Mouse (Mus musculus) frontal cortex, adult 2 months (tissue): ENCODE measurements at regions not wholly inside any gene's neighbourhood (a gene's known extent, or its start where the extent isn't known, plus 50 kb on each side); places are given as distances from the start of the nearest gene placed in this dataset.
A peak's percentile ranks its signal among the peaks of the same experiment; 100 is the strongest.

ENCODE experiments used
- DNase-seq, 2 experiments: peaks; one replicate each; pipeline ENCODE4 v3.0.0; 2022; ENCODE audit warnings: low spot score in 1 of 2; ENCODE audit errors: extremely low spot score in 1 of 2

DNA sequence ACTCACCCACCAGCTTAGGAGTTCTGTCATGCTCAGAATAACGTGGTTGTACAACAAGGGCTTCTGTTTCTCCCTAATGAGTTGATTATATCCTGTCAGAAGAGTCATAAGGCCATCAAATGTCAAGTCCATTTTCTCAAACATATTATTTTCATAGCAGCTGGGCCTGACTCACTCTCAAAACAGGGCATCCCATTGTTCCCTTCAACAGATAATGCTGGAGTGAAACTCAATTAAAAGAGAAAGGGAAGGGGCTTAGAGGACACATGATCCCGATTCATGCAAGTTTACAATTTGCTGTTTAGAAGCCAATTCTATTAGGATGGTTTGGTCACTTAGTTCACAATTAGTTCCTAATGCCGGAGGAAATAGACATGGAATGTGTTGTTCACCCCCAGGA, 444.5 kb downstream of the Gsdmc2 start:
- DNase-seq: no peak

DNA sequence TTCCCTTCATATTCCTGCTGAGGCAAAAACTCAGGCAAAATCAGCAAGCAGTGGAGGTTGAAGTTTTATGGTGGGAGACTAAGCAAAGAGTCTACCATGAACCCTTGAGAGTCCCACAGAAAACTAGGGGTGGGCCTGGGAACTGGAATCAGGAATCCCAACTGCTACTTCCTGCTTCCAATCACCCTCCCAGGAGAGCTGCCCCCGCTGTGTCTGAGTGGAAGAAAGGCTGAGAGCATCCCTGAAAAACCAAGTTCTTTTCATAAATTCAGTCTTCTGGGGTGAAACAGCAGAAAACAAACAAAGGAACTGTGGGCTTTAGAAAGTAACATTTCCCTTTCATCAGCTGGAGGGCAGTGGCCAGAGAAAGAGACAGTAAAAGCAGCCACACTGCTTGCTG, 445.0 kb downstream of the Gsdmc2 start:
- DNase-seq: no peak

DNA sequence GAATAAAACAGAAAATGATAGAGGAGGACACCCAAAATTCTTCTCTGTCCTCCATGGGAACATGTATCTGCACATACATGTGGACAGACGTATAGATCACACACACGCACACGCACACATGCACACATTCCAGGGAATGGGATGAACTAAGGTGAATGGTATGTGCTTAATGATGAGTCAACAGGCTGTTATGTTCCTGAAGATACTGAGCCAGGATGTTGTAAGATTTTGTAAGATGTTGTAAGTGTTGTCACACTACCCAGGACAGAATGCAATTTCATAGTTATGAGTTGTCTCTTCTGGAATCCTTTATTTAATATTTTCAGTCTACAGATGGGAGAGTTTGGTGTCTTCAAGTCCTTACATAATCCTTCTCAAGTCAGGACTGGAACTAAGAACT, 447.5 kb downstream of the Gsdmc2 start:
- DNase-seq: no peak

GRCm38 (mm10) chr15:63377258-63377657, 467.7 kb downstream of the Gsdmc2 start:
- no peak for DNase-seq

- DNase-seq: no peak
Observed at GRCm38 (mm10) chr15:63371328-63372023, 473.5 kb downstream of the Gsdmc2 start.

DNA sequence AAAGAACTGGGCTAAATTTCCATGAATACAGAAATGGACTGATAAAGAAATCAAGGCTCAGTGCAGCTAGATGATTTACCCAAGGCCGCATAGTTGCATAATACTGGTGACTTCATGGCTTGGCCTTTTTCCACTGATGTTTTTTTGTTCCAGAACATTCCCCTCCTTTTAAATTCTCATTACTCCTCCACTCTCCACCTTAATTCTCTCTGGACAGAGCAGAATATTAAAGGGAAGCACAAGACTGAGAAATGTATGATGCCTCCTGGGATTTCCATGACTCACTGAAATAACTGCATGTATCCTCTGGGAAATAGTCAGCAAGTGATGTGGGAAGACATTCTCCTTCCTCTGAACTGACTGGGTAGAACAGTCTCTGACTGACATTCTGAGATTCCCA, 480.5 kb downstream of the Gsdmc2 start:
- DNase-seq: no peak

DNA sequence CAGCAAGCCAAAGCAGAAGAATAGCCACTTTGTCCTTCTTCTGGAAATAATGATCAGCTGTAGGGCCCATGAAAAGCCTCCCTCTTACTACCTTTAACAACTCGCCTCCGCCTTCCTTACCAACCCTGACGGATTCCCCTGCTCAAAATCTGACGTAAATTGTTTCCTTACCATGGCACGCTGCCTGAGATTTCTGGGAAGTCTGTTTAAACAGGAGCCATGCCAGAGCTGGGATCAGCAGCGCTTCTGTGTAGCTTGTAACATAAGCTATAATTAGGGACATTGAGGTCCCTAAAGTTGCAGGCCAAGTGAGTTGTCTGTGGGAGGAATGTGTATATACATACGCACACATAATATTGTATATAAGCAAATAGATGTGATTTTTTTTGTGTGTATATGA, 484.6 kb downstream of the Gsdmc2 start:
- DNase-seq: peak in 1 of 2 experiments; percentile 40

- no peak for DNase-seq
Observed at GRCm38 (mm10) chr15:63341730-63342129, 503.2 kb downstream of the Gsdmc2 start.

GRCm38 (mm10) chr15:63340322-63341060, 504.5 kb downstream of the Gsdmc2 start:
- peak; percentile 2 to 27 for DNase-seq

- DNase-seq: no peak
Observed at GRCm38 (mm10) chr15:63319666-63320065, 525.3 kb downstream of the Gsdmc2 start.

GRCm38 (mm10) chr15:63310426-63310825, 534.6 kb downstream of the Gsdmc2 start:
- no peak for DNase-seq

DNA sequence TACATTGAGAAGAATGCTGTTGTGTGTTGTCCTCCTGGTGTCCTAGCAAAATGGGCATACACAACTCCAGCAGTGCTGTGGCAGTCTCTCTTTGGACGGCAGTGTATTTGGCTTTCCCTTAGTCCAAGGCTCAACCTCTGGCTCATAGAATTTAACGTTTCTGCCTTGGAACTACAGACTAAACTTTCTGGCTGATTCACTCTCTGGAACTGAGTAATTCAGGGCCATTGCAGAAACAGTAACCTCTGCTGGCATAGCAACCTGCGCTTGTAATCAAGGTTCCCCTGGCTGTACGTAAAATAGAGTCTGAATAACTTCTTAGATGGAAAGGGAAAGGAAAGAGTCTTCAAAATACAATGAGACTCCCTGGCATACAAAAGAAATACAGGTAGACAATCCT, 545.7 kb downstream of the Gsdmc2 start:
- no peak for DNase-seq

GRCm38 (mm10) chr15:63288534-63288933, 556.4 kb downstream of the Gsdmc2 start:
- DNase-seq: no peak

DNA sequence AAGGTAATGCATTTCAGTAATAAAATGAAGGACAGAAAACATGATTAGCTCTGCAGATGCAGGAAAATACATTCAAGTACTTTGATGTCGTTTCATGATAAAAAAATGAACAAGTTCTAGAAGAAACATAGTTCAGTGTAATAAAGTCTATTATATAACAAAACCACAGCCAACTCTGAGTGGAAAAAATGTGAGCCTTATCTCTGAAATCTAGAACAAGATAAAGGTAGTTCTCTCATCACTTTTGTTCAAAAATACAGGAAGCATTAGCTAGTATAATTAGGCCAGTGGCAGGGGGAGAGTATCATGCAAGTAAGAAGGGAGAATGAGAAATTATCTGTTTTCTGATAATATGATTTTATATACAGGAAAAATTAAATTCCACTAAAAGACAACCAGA, 559.0 kb downstream of the Gsdmc2 start:
- DNase-seq: no peak

DNA sequence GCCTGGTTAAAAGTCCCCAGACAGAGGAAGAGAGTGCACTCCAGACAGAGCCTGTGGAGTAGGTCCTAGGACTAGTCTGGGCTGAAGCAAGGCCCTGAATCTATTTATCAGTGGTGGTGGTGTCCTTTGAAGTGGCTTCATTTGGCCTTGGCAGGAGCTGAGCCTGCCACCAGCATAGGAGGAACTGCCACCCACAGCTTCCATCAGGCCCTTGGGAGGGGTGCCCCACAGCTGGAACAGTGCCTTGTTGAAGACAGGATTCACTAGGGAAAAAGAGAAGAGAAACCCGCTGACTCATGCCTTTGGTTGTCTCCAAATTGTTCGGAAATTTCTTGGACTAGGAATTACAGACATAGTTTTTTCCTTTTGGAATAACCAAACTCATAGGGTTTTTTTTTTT, 574.6 kb downstream of the Gsdmc2 start:
- peak in 1 of 2 experiments; percentile 6 for DNase-seq

DNA sequence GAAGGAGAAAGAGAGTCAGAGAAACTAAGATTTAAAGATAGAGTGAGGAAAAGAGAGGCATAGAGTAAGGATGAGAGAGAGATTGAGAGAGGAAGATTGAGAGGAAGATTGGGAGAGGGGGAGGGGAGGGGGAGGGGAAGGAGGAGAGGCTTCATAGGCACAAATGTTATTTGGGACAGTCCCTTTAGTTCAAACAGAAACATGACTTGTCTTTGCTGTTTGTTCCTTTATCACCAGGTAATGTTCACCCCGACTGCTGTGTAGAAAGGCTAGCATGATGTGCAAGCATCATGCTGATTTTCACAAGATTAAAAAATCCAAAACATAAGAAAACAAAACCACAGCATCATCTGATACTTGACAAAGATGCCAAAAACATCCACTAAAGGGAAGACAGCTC, 579.1 kb downstream of the Gsdmc2 start:
- DNase-seq: no peak

DNA sequence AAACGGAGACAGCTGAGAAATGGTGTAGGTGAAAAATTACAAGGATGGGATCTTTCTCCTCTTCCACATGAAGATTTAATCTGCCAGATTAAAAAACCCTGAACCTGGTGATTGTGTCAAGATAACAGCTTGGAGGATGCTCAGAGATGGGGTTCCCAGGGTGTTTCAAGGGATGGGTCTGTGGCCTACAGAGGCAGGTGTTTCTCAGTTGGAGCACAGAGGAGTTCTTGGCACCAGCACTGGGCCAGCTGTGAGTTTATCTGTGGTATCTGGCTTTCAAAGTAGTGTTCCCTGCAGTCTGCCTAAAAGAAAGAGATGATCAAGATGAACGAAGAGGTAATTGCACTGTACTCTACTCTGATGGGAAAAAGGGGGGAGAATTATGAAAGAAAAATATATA, 589.2 kb downstream of the Gsdmc2 start:
- no peak for DNase-seq

- DNase-seq: no peak
Observed at GRCm38 (mm10) chr15:63252781-63253340, 592.1 kb downstream of the Gsdmc2 start.

GRCm38 (mm10) chr15:63238601-63239000, 606.4 kb downstream of the Gsdmc2 start:
- peak in 1 of 2 experiments; percentile 18 for DNase-seq

DNA sequence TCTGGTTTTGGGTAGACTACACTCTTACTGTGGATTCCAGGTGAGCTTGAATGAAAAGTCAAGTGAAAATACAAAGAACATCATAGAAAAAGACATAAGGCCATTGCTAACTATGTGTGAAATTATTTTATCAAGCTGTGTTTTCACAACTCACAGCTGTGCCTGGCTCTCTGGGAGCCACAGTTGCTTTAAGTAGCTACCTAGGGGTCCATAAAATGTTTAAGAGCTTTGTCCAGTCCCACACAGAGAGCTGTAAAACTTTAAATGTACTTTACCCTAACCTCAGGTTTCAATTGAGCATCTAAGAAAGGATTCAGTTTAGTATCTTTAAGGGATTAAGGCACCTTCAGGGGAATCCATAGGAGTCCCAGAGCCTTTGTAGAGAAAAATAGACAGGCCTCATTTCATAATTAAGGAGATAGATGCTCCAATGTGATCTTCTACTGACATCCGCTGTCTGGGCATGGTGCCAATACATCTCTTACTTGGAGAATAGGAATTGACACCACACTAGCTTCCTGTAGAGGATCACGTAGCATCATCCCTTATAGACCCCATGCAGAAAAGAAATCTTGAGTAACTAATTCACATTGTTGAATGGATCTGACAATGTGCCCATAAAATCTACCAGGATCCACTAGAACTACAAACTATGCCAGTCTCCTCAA, 626.5 kb downstream of the Gsdmc2 start:
- DNase-seq: no peak

GRCm38 (mm10) chr15:63205150-63205549, 639.8 kb downstream of the Gsdmc2 start:
- DNase-seq: no peak
